Mouse (Mus musculus) C2C12 (cell line): ENCODE data around the gene Pnpla5.

Experiments
- CTCF ChIP-seq: IDR thresholded peaks from one replicate; pipeline ENCODE4 v1.5.1; 2011; ENCODE audit not compliant: control insufficient read depth, insufficient read depth, insufficient read length
- USF1 ChIP-seq: IDR thresholded peaks from one replicate; pipeline ENCODE4 v1.6.1; 2011; ENCODE audit warnings: low read depth, mild to moderate bottlenecking, control low read depth, moderate library complexity

DNA sequence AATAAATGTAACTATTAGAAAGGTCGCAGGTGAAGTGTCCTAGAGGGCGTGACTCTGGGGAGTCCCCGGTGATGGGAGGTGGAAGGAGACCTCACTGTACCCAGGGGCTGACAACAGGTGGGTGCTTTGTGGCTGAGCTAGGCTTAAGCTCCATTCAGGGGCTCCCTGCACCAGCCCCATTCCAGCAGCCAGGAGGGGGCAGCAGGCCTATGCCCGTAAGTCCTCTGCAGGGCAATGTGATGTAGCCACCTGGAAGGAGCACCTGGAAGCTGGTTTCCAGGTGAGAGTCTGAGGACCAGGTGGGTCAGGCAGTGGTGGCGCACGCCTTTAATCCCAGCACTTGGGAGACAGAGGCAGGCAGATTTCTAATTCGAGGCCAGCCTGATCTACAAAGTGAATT is 1.1 kb upstream of the Pnpla5 start:
- no peak for TF ChIP-seq USF1
- no peak for TF ChIP-seq CTCF
